Mouse (Mus musculus) kidney, postnatal 0 days (tissue): ENCODE results near the gene Mcm3ap. TPM values are rescaled to one million over a fixed set of nuclear protein-coding genes. Genes with fewer than 3 reads are reported as not detected.

ENCODE experiments used
- ATAC-seq: fragments of 200-750 bp; cut with Nextera tagmentation; replicated peaks from 2 replicates; pipeline ENCODE4 v1.8.0; 2017; ENCODE audit warnings: low read depth, moderate number of reproducible peaks, moderate TSS enrichment, moderate library complexity; ENCODE audit not compliant: low FRiP score
- DNase-seq: peaks from one replicate; pipeline ENCODE4 v3.0.0-alpha.2; 2016; ENCODE audit warnings: low spot score
- H3K27ac ChIP-seq: fragments of 300-500 bp; sonication (generic); 2 replicates; pipeline ENCODE4 v1.5.1; 2014; ENCODE audit warnings: mild to moderate bottlenecking
- H3K27me3 ChIP-seq: fragments of 300-500 bp; sonication (generic); 2 replicates; pipeline ENCODE4 v1.6.1; 2014; ENCODE audit warnings: low read length, mixed read lengths; ENCODE audit not compliant: insufficient read depth
- H3K36me3 ChIP-seq: fragments of 300-500 bp; sonication (generic); 2 replicates; pipeline ENCODE4 v1.6.1; 2014; ENCODE audit warnings: low read length, mixed read lengths; ENCODE audit not compliant: insufficient read depth
- H3K4me1 ChIP-seq: fragments of 300-500 bp; sonication (generic); replicated peaks from 2 replicates; pipeline ENCODE4 v1.6.1; 2014; ENCODE audit warnings: antibody characterized with exemption, low read length, mixed read lengths; ENCODE audit not compliant: insufficient read depth
- H3K4me2 ChIP-seq: fragments of 300-500 bp; sonication (generic); 2 replicates; pipeline ENCODE4 v1.6.1; 2014; ENCODE audit warnings: mild to moderate bottlenecking, low read length, moderate library complexity, mixed read lengths
- H3K4me3 ChIP-seq: fragments of 300-500 bp; sonication (generic); replicated peaks from 2 replicates; pipeline ENCODE4 v1.5.1; 2014; ENCODE audit warnings: low read depth, low read length
- H3K9ac ChIP-seq: fragments of 300-500 bp; sonication (generic); 2 replicates; pipeline ENCODE4 v1.6.1; 2014; ENCODE audit warnings: low read depth, low read length
- H3K9me3 ChIP-seq: fragments of 300-500 bp; sonication (generic); replicated peaks from 2 replicates; pipeline ENCODE4 v1.6.1; 2016; ENCODE audit warnings: low read length, inconsistent platforms, mixed read lengths
- CTCF ChIP-seq: IDR thresholded peaks from 2 replicates; pipeline ENCODE4 v1.5.1; 2016; ENCODE audit warnings: antibody characterized with exemption, low read depth, mild to moderate bottlenecking, moderate library complexity
- WGBS: fragments of 180-500 bp; shearing (Covaris S2); extraction: QIAGEN DNeasy Blood & Tissue Kit; methylation state at CpG from one replicate; pipeline ENCODE4 v1.1.7; 2014; 5-methylcytosine and 5-hydroxymethylcytosine counted together
- polyA plus RNA-seq: library from polyadenylated mRNA; unstranded; fragments of >200 nt; fragmentation: Nextera tagmentation; extraction: Ambion mirVana; gene quantifications from 2 replicates; pipeline ENCODE4 v1.2.1, GENCODE M21; 2015

Mcm3ap gene
- polyA plus RNA-seq, 1 experiment from 2014 or later, result 41.6 TPM

GRCm38 (mm10) chr10:76537619-76538018, 68.9 kb downstream of the Mcm3ap start:
- ATAC-seq (no peak), DNase-seq (no peak)
- no peak overlapping the region for H3K4me3 ChIP-seq
- no peak overlapping the region for H3K4me2 ChIP-seq
- H3K27ac ChIP-seq, result no peak overlapping the region
- no peak overlapping the region for H3K9ac ChIP-seq
- no peaks in the 10 kb centered on the region for H3K27me3 ChIP-seq
- TF ChIP-seq CTCF, result no peak
- no peaks in the 10 kb centered on the region for H3K9me3 ChIP-seq
- H3K36me3 ChIP-seq, result peaks cover 46% of the 10 kb centered on the region; the same call in 1 of the 2 replicates
- 84% methylated on average over 9 of the region's 9 CpGs for WGBS
- H3K4me1 ChIP-seq, result no peaks in the 10 kb centered on the region

- H3K4me1 ChIP-seq, result no peaks in the 10 kb centered on the region
- no peak overlapping the region for H3K9ac ChIP-seq
- WGBS, result 93% methylated on average over 11 of the region's 11 CpGs
- no peak overlapping the region for H3K27ac ChIP-seq
- DNase-seq, result no peak
- peaks cover 54% of the 10 kb centered on the region for H3K36me3 ChIP-seq
- ATAC-seq, result no peak
- H3K4me3 ChIP-seq, result no peak overlapping the region
- no peaks in the 10 kb centered on the region for H3K27me3 ChIP-seq
- H3K4me2 ChIP-seq, result no peak overlapping the region
- no peaks in the 10 kb centered on the region for H3K9me3 ChIP-seq
- TF ChIP-seq CTCF, result no peak
Measured at GRCm38 (mm10) chr10:76541336-76542085, 72.8 kb downstream of the Mcm3ap start.

GRCm38 (mm10) chr10:76542636-76543375, 74.1 kb downstream of the Mcm3ap start:
- WGBS, result 80% methylated on average over 10 of the region's 10 CpGs
- ATAC-seq (no peak), DNase-seq (no peak)
- Histone ChIP-seq H3K27ac (no peak overlapping the region), H3K9ac (no peak overlapping the region), H3K9me3 (no peaks in the 10 kb centered on the region), H3K4me1 (no peaks in the 10 kb centered on the region), H3K4me2 (no peak overlapping the region), H3K36me3 (peaks cover 59% of the 10 kb centered on the region), H3K4me3 (no peak overlapping the region), H3K27me3 (no peaks in the 10 kb centered on the region)
- TF ChIP-seq CTCF, result no peak

- WGBS, result 61% methylated on average over 8 of the region's 8 CpGs
- Histone ChIP-seq H3K36me3 (peaks cover 61% of the 10 kb centered on the region), H3K9ac (no peak overlapping the region), H3K4me2 (no peak overlapping the region), H3K27me3 (no peaks in the 10 kb centered on the region), H3K9me3 (no peaks in the 10 kb centered on the region), H3K4me1 (no peaks in the 10 kb centered on the region), H3K4me3 (no peak overlapping the region), H3K27ac (no peak overlapping the region)
- no peak for TF ChIP-seq CTCF
- ATAC-seq, result 0 out of 2 replicates have a peak, but pooled peaks have one; percentile 29
- peak; percentile 25 for DNase-seq
Measured at GRCm38 (mm10) chr10:76546566-76546965, 77.8 kb downstream of the Mcm3ap start.

- Histone ChIP-seq H3K4me2 (no peak overlapping the region), H3K27me3 (no peaks in the 10 kb centered on the region), H3K4me1 (no peaks in the 10 kb centered on the region), H3K27ac (no peak overlapping the region), H3K9me3 (no peaks in the 10 kb centered on the region), H3K36me3 (peaks cover 59% of the 10 kb centered on the region), H3K9ac (no peak overlapping the region), H3K4me3 (no peak overlapping the region)
- DNase-seq (no peak), ATAC-seq (no peak)
- WGBS, result 89% methylated on average over 8 of the region's 8 CpGs
- no peak for TF ChIP-seq CTCF
Measured at GRCm38 (mm10) chr10:76548218-76548617, 79.5 kb downstream of the Mcm3ap start.

GRCm38 (mm10) chr10:76550458-76550857, 81.7 kb downstream of the Mcm3ap start:
- ATAC-seq, result no peak
- no peak for DNase-seq
- Histone ChIP-seq H3K27me3 (no peaks in the 10 kb centered on the region), H3K27ac (no peak overlapping the region), H3K4me3 (no peak overlapping the region), H3K4me2 (no peak overlapping the region), H3K36me3 (peaks cover 57% of the 10 kb centered on the region), H3K4me1 (no peaks in the 10 kb centered on the region), H3K9me3 (no peaks in the 10 kb centered on the region), H3K9ac (no peak overlapping the region)
- peak; percentile 56 for TF ChIP-seq CTCF
- 89% methylated on average over 5 of the region's 5 CpGs for WGBS
